Mouse (Mus musculus): ENCODE data around the gene Vps54. TPM values are rescaled to one million over a fixed set of nuclear protein-coding genes. Genes with fewer than 3 reads are reported as not detected.

Vps54 gene
- total and polyA plus RNA-seq, 2 experiments from 2014 or later: 5.8 to 45.3 TPM

GRCm38 (mm10) chr11:21343490-21343889 is 104.4 kb downstream of the Vps54 start:
- 95% methylated on average over 5 of the region's 5 CpGs for WGBS
- peaks cover 45% of the 10 kb centered on the region for H3K36me3 ChIP-seq (replicated peaks; ENCODE audit: control insufficient read depth, insufficient read depth, low read length)

GRCm38 (mm10) chr11:21346020-21346419 is 106.9 kb downstream of the Vps54 start:
- H3K4me1 ChIP-seq (ENCODE audit: control insufficient read depth, insufficient read depth): no peaks in the 10 kb centered on the region
- no peaks in the 10 kb centered on the region for H3K9me3 ChIP-seq (replicated peaks; ENCODE audit: control insufficient read depth, low read length)
- peaks cover 49% of the 10 kb centered on the region for H3K36me3 ChIP-seq (replicated peaks; ENCODE audit: control insufficient read depth, insufficient read depth, low read length)
- H3K27ac ChIP-seq (ENCODE audit: low read depth): no peak overlapping the region
- H3K4me2 ChIP-seq (ENCODE audit: low read depth, low read length): no peak overlapping the region
- ATAC-seq (ENCODE audit: insufficient read depth, low read depth) (no peak), DNase-seq (ENCODE audit: low spot score) (no peak)
- no peaks in the 10 kb centered on the region for H3K27me3 ChIP-seq (ENCODE audit: control insufficient read depth, insufficient read depth, low read length)
- 91% methylated on average over 3 of the region's 3 CpGs for WGBS
- TF ChIP-seq EP300 (IDR thresholded peaks at IDR 0.05; ENCODE audit: low read depth) (no peak), CTCF (IDR thresholded peaks at IDR 0.05; ENCODE audit: low read depth) (no peak)
- H3K9ac ChIP-seq (replicated peaks; ENCODE audit: low read depth, low read length): no peak overlapping the region
- no peak overlapping the region for H3K4me3 ChIP-seq (ENCODE audit: low read depth, low read length)

More at GRCm38 (mm10) chr11:21343490-21343889, 104.4 kb downstream of the Vps54 start:
- H3K27ac ChIP-seq (ENCODE audit: low read depth): no peak overlapping the region
- H3K9ac ChIP-seq (replicated peaks; ENCODE audit: low read depth, low read length): no peak overlapping the region
- H3K9me3 ChIP-seq (replicated peaks; ENCODE audit: control insufficient read depth, low read length): no peaks in the 10 kb centered on the region
- H3K4me1 ChIP-seq (ENCODE audit: control insufficient read depth, insufficient read depth): no peaks in the 10 kb centered on the region
- H3K27me3 ChIP-seq (ENCODE audit: control insufficient read depth, insufficient read depth, low read length): no peaks in the 10 kb centered on the region
- TF ChIP-seq EP300 (IDR thresholded peaks at IDR 0.05; ENCODE audit: low read depth) (no peak), CTCF (IDR thresholded peaks at IDR 0.05; ENCODE audit: low read depth) (no peak)
- no peak overlapping the region for H3K4me3 ChIP-seq (ENCODE audit: low read depth, low read length)
- H3K4me2 ChIP-seq (ENCODE audit: low read depth, low read length): no peak overlapping the region
- ATAC-seq (ENCODE audit: insufficient read depth, low read depth): no peak
- no peak for DNase-seq (ENCODE audit: low spot score)

- TF ChIP-seq EP300 (IDR thresholded peaks at IDR 0.05; ENCODE audit: low read depth) (no peak), CTCF (IDR thresholded peaks at IDR 0.05; ENCODE audit: low read depth) (no peak)
- no peaks in the 10 kb centered on the region for H3K9me3 ChIP-seq (replicated peaks; ENCODE audit: control insufficient read depth, low read length)
- 82% methylated on average over 2 of the region's 2 CpGs for WGBS
- no peak overlapping the region for H3K4me2 ChIP-seq (ENCODE audit: low read depth, low read length)
- H3K4me1 ChIP-seq (ENCODE audit: control insufficient read depth, insufficient read depth): no peaks in the 10 kb centered on the region
- H3K27me3 ChIP-seq (ENCODE audit: control insufficient read depth, insufficient read depth, low read length): no peaks in the 10 kb centered on the region
- H3K9ac ChIP-seq (replicated peaks; ENCODE audit: low read depth, low read length): no peak overlapping the region
- H3K36me3 ChIP-seq (replicated peaks; ENCODE audit: control insufficient read depth, insufficient read depth, low read length): peaks cover 56% of the 10 kb centered on the region
- no peak for DNase-seq (ENCODE audit: low spot score)
- no peak overlapping the region for H3K4me3 ChIP-seq (ENCODE audit: low read depth, low read length)
- ATAC-seq (ENCODE audit: insufficient read depth, low read depth): no peak
- H3K27ac ChIP-seq (ENCODE audit: low read depth): no peak overlapping the region
These were observed 109.8 kb downstream of the Vps54 start for GRCm38 (mm10) chr11:21348890-21349289.

GRCm38 (mm10) chr11:21351296-21351695 is 112.2 kb downstream of the Vps54 start:
- no peaks in the 10 kb centered on the region for H3K27me3 ChIP-seq (ENCODE audit: control insufficient read depth, insufficient read depth, low read length)
- no peak overlapping the region for H3K9ac ChIP-seq (replicated peaks; ENCODE audit: low read depth, low read length)
- DNase-seq (ENCODE audit: low spot score) (no peak), ATAC-seq (ENCODE audit: insufficient read depth, low read depth) (no peak)
- H3K4me3 ChIP-seq (ENCODE audit: low read depth, low read length): no peak overlapping the region
- no peak overlapping the region for H3K4me2 ChIP-seq (ENCODE audit: low read depth, low read length)
- H3K9me3 ChIP-seq (replicated peaks; ENCODE audit: control insufficient read depth, low read length): no peaks in the 10 kb centered on the region
- TF ChIP-seq CTCF (IDR thresholded peaks at IDR 0.05; ENCODE audit: low read depth) (no peak), EP300 (IDR thresholded peaks at IDR 0.05; ENCODE audit: low read depth) (no peak)
- no peaks in the 10 kb centered on the region for H3K4me1 ChIP-seq (ENCODE audit: control insufficient read depth, insufficient read depth)
- no peak overlapping the region for H3K27ac ChIP-seq (ENCODE audit: low read depth)
- H3K36me3 ChIP-seq (replicated peaks; ENCODE audit: control insufficient read depth, insufficient read depth, low read length): peaks cover 49% of the 10 kb centered on the region
- WGBS: 65% methylated on average over 7 of the region's 7 CpGs

GRCm38 (mm10) chr11:21363144-21363940 is 124.3 kb downstream of the Vps54 start:
- H3K36me3 ChIP-seq (replicated peaks; ENCODE audit: control insufficient read depth, insufficient read depth, low read length): no peaks in the 10 kb centered on the region
- H3K9ac ChIP-seq (replicated peaks; ENCODE audit: low read depth, low read length): no peak overlapping the region
- no peak for DNase-seq (ENCODE audit: low spot score)
- H3K9me3 ChIP-seq (replicated peaks; ENCODE audit: control insufficient read depth, low read length): no peaks in the 10 kb centered on the region
- no peak overlapping the region for H3K4me2 ChIP-seq (ENCODE audit: low read depth, low read length)
- no peak for TF ChIP-seq CTCF (IDR thresholded peaks at IDR 0.05; ENCODE audit: low read depth)
- TF ChIP-seq EP300 (IDR thresholded peaks at IDR 0.05; ENCODE audit: low read depth): no peak
- peaks cover 16% of the 10 kb centered on the region for H3K4me1 ChIP-seq (ENCODE audit: control insufficient read depth, insufficient read depth)
- ATAC-seq (ENCODE audit: insufficient read depth, low read depth): no peak
- no peak overlapping the region for H3K4me3 ChIP-seq (ENCODE audit: low read depth, low read length)
- H3K27me3 ChIP-seq (ENCODE audit: control insufficient read depth, insufficient read depth, low read length): no peaks in the 10 kb centered on the region
- H3K27ac ChIP-seq (ENCODE audit: low read depth): no peak overlapping the region
- WGBS: 82% methylated on average over 4 of the region's 4 CpGs

Data from heart, postnatal 0 days (tissue).